Mouse (Mus musculus): ENCODE results near the gene Prdm16.

Gene Prdm16

GRCm38 (mm10) chr4:154568798-154569197 is 67.9 kb downstream of the Prdm16 start:
- ATAC-seq (ENCODE audit: insufficient number of reproducible peaks, low FRiP score, low TSS enrichment) = no peak

DNA sequence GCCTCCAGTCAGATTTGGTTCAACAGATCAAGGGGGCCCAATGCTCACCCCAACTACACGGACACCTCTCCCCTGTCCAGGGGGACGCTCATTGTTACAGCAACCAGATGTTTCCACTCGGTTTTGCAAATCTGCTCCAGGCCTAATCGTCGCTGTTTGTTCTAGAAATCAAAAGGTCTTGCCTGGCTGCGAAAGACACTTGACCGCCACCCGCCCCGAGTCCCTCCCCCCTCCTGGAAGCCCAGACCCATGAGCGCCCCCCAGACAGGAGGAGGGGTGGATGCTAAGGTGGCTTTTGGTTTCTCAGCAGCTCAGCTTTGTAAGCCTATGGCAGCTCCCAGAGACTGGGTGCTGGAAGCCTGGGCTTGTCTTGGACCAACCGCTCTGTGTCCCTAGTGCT is 68.7 kb downstream of the Prdm16 start:
- ATAC-seq (ENCODE audit: insufficient number of reproducible peaks, low FRiP score, low TSS enrichment) = no peak

- no peak for ATAC-seq (ENCODE audit: insufficient number of reproducible peaks, low FRiP score, low TSS enrichment)
These were observed 73.5 kb downstream of the Prdm16 start for GRCm38 (mm10) chr4:154563201-154563600.

- ATAC-seq (ENCODE audit: insufficient number of reproducible peaks, low FRiP score, low TSS enrichment) = no peak
These were observed 78.6 kb downstream of the Prdm16 start for GRCm38 (mm10) chr4:154558041-154558440.

DNA sequence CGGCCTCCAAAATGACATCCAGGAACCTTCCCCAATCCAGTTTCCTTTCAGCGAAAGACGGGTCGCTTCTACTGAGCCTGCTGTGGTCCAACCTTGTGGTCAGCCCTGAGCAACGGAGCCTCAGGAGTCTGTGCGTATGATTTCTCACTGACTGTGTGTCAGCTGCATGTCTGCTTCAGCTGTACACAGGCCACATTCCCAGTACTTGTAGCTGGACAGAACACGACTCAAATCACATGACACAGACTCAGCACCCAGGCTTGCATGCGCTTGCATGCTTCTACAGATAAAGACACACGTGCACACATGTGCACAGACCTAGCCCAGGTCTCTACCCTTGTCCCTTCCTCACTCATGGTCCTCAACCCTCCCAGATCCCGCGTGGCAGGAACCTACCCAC is 79.5 kb downstream of the Prdm16 start:
- no peak for ATAC-seq (ENCODE audit: insufficient number of reproducible peaks, low FRiP score, low TSS enrichment)

DNA sequence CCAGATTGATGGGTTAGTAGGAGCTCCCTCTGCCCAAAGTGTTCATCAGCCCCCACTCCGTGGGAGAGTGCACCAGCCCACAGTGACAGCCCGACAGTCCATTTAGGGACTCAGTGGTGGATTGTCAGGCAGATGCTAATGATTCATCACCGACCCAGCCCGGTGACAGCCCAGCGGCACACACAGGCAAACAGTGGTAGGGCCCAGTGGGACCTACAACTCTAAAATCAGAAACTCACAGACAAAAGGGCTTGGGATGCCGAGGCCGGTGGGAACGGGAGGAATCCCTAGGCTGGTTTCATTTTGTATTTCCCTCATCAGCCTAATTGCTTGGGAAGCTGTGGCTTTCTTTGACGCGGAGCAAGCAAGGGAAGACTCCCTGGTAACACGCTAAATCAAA is 80.3 kb downstream of the Prdm16 start:
- no peak for ATAC-seq (ENCODE audit: insufficient number of reproducible peaks, low FRiP score, low TSS enrichment)

DNA sequence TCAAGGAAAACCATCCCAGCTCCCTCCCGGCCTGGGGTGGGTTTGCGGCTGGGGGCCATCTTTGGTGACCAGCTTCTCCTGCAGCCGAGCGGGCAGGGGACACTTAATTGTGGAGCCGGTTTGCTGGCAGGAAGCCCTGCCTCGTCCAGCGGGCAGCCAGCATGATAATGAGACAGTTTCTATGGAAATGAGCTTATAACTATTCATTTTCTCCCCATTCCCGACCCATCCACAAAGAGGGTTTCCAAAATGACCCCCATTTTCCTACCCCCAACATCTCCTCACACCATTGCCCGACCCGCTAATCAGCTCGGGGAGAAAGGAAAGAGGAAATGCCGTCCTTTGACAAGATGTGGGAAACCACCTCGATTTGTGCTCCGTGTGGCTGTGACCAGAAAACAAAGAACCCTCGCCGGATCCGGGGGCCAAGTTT is 86.7 kb downstream of the Prdm16 start:
- no peak for ATAC-seq (ENCODE audit: insufficient number of reproducible peaks, low FRiP score, low TSS enrichment)

DNA sequence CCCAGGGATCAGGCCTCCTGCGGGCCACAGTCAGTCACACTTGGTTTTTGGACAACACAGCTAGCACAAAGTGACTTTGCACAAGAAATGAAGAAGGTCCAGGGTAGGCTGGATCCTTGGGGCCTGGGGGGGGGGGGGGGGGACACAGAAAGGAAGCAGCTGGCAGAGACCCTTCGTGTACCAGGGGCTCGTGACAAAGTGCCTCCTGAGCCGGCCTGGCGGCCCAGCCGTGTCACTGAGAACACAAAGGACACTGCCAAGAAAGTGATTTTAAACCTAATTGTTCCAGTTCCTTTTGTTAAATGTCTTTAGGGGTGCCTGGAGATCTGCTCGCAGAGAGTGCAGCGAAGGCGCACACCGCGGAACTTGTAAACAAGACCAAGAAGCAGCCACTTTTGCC is 87.2 kb downstream of the Prdm16 start:
- no peak for ATAC-seq (ENCODE audit: insufficient number of reproducible peaks, low FRiP score, low TSS enrichment)

DNA sequence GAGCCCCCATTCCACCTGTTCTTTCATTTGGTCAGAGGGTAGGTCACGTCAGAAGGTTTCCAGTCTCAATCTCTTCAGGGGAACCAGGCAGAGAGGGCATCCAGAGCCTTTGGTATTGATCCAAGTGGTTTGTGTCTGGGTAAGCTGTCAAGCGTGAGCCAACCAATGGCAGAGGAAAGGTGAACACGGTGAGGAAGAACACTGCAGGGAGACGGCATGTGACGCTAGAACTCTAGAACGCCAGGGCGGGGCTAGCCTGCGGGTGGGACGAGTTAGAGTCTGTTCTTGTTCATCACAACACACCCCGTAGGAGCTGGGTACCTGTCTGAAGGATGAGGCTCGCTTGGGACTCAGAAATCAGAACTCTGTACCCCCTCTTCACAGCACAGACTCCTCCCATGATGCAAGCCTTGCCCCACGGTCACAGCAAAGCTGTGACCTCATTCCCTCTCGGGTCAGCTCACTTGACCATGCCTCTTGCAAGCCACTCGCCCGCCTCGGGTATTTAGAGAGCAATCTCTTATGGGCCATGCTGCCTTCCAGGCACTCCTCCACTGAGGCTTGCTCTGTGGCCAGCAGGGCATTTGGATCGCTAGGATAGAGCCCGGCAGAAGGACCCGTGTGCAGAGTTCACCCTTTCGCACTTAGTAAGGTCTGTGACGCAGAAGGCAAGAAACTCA is 89.4 kb downstream of the Prdm16 start:
- no peak for ATAC-seq (ENCODE audit: insufficient number of reproducible peaks, low FRiP score, low TSS enrichment)

DNA sequence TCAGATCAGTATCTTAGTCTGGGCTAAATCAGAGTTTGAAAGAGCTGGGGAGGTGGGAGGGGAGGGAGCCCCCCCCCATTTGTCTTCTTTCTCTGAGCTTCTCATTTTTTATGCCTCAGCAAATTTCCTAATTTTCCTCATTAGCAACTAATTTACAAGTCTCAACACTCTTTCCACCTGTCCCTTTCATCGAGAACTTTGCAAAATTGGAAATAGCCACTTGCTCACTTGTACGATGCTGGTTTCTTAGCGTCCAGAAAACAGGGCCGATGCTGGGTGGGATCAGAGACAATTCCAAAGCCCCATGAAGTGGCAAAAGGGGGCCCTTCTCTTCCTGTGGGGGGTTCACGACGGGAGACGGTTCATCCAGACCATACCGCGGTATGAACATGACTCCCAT is 91.4 kb downstream of the Prdm16 start:
- ATAC-seq (ENCODE audit: insufficient number of reproducible peaks, low FRiP score, low TSS enrichment) = no peak

- no peak for ATAC-seq (ENCODE audit: insufficient number of reproducible peaks, low FRiP score, low TSS enrichment)
These were observed 92.8 kb downstream of the Prdm16 start for GRCm38 (mm10) chr4:154543921-154544320.

DNA sequence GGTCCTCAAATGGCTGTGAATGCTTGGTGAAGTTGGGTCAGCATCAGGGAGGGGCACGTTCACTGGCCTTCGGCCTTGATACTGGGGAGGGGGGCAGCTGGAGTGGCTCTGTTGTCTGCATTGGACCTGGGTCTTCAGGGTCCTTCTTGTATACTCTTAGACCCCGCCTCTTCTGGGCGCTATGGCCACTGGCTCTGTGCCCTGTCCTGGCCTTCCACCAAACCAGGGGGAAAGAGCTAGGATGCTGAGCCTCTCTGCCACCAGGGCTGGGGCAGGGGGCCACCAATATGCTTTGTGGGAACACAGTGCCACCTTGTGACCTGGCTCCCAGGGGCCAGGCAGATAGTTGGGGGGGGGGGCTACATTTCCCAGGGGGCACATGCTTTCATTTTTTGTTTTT is 93.5 kb downstream of the Prdm16 start:
- ATAC-seq (ENCODE audit: insufficient number of reproducible peaks, low FRiP score, low TSS enrichment) = no peak

GRCm38 (mm10) chr4:154542568-154542967 is 94.1 kb downstream of the Prdm16 start:
- no peak for ATAC-seq (ENCODE audit: insufficient number of reproducible peaks, low FRiP score, low TSS enrichment)

DNA sequence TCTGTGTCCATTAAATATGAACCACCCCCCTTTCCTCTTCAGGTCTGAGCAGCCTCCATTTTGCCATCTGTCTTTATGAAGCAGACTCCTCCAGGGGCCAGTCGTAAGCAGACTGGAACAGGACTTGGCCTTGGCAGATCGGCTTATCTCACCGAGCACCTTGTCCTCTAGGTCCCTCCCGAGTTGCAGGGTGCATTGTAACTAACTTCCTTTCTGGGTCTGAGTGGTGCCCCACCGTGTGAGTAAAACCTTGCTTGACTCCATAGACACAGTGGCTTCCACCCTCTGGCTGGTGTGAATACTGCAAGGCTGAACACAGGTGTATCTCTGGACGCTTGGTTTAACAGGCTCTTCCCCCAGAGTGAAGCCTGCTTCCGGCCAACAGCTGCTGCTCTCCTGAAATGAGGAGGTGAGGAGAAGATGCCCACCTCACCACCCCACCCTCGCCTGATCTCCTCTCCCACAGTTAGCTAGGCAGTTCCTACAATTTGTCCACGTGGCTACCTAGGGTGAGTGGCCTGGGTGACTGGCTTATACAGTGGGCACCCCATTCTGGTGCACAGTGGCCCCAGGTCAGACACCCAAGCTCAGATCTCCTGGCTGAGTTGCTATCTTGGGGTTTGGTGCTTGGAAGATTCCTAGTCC is 94.9 kb downstream of the Prdm16 start:
- no peak for ATAC-seq (ENCODE audit: insufficient number of reproducible peaks, low FRiP score, low TSS enrichment)

DNA sequence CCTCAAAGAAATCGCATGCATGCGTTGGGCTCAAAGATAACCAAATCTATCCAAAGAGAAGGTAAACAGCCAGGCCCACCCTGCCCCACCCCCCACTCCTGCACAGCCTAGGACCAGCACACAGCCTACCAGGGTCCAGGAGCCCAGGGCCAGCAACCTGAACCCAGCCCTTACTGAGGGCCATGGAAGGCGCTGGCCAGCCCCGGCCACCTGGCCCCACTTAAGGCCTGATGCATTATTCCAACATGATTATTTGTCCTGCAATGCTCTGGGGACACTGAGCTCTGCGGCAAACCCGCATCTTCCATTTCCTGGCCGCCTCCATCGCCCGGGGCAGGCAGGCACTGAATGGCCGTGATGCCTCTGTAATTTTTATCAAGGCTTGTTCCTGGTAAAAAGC is 96.0 kb downstream of the Prdm16 start:
- no peak for ATAC-seq (ENCODE audit: insufficient number of reproducible peaks, low FRiP score, low TSS enrichment)

DNA sequence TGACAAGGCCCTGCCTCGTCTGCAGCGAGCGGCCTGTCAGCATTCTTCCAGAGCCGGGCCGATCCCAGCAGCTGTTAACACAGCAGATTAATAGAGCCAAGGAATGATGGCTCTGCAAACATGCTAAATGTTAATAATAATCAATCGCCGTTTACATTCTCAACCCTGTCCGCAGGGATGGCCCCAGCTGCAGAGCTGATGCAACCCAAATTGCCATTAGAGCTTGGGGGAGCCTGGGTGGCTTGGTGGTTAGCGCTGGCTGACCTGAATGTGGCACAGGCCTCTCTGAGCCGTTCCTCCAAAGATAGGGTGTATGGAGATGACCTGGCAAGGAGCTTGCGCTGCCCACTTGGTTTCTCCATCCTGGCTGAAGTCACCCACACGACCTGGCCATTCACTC is 97.0 kb downstream of the Prdm16 start:
- no peak for ATAC-seq (ENCODE audit: insufficient number of reproducible peaks, low FRiP score, low TSS enrichment)

DNA sequence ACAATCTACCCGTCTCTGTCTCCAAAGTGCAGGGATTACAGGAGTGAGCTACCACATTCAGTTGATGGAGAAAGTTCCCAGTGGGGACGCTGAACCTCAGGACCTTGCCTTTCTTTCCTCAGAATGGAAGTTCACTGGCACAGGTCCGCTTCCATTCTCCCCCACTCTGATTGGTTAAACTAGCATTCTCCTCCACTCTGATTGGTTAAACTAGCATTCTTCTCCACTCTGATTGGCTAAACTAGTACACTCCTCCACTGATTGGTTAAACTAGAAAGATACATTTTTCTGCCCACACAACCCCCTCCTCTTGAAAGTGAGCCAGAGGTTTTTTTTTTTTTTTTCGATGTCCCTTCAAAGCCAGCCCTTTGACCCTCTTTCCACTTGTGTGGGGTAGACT is 97.9 kb downstream of the Prdm16 start:
- no peak for ATAC-seq (ENCODE audit: insufficient number of reproducible peaks, low FRiP score, low TSS enrichment)

DNA sequence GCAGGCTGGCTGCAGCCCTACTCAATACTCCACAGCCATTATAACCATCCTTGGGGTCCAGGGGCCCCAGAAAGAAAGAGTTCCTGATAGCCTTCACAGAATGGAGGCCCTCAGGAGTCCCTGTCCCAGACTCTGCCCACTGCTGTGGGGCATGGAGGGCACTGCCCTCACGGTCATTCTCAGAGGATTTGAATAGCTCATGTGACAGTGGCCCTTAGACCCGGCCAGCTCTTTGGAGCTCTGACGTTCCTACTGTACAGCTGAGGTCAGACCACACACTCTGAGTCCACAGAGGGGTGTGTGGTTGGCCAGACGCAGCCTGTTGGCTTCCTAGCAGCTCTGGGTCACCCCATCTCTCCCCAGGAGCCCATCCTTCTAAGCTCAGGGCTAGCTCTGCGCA is 100.6 kb downstream of the Prdm16 start:
- no peak for ATAC-seq (ENCODE audit: insufficient number of reproducible peaks, low FRiP score, low TSS enrichment)

DNA sequence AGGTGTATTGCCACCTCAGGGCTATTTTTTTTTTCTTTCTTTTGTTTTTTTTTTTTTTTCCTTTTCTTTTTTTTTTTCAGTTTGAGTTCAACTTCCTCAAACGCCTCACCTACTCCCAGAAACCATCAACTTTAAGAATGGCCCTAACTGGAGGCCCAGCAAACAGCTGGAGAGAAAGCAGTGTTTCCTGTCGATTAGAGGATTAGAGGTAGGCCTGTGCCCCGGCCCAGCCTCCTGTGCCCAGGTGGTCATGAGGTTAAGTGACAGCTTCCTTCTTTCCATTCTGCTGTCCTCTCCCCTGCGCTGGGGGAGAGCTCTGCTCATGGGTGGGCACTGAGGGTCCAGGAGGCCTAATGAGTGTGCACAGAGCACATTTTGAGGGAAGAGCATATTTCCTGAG is 105.3 kb downstream of the Prdm16 start:
- ATAC-seq (ENCODE audit: insufficient number of reproducible peaks, low FRiP score, low TSS enrichment) = no peak

- no peak for ATAC-seq (ENCODE audit: insufficient number of reproducible peaks, low FRiP score, low TSS enrichment)
These were observed 106.3 kb downstream of the Prdm16 start for GRCm38 (mm10) chr4:154530336-154530735.

DNA sequence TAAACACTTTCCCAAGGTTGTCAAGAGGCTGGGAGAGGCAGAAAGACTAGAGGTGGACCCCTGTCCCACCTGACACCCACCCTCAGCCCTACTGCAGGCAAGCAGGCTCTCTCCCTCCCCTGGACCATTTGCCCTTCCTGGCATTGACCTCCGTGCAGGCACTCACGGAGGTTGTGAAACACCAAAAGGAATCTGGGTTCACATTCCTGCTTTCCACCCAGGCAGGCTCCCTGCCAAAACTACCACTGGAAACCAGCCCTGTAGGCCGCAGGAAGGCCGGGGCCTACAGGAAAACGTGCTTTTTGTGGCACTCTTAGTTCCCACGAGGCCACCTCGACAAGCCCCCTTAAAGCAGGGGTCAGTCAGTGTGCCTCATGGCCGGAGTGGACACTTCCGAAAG is 109.2 kb downstream of the Prdm16 start:
- ATAC-seq (ENCODE audit: insufficient number of reproducible peaks, low FRiP score, low TSS enrichment) = no peak

GRCm38 (mm10) chr4:154526351-154526786 is 110.3 kb downstream of the Prdm16 start:
- no peak for ATAC-seq (ENCODE audit: insufficient number of reproducible peaks, low FRiP score, low TSS enrichment)
